Mouse (Mus musculus) hindbrain, embryonic 11.5 days (tissue): ENCODE data around the gene Zfp697. TPM values are rescaled to one million over a fixed set of nuclear protein-coding genes. Genes with fewer than 3 reads are reported as not detected.
"Not testable (repeated sequence)": the region's sequence is repeated elsewhere in the genome, so short reads cannot be mapped to it uniquely, and the experiment has no call there.

Source experiments
- ATAC-seq: fragments of 200-750 bp; cut with Nextera tagmentation; 2 replicates; pipeline ENCODE4 v1.8.0; 2017; ENCODE audit warnings: mild to moderate bottlenecking, moderate TSS enrichment, moderate library complexity; ENCODE audit not compliant: low FRiP score
- DNase-seq: peaks from one replicate; pipeline ENCODE4 v3.0.0-alpha.2; 2015; ENCODE audit warnings: low spot score
- H3K27ac ChIP-seq: fragments of 300-500 bp; sonication (generic); 2 replicates; pipeline ENCODE4 v1.5.1; 2014; ENCODE audit warnings: mild to moderate bottlenecking, low read depth, low read length
- H3K27me3 ChIP-seq: fragments of 300-500 bp; sonication (generic); 2 replicates; pipeline ENCODE4 v1.6.1; 2014; ENCODE audit warnings: mild to moderate bottlenecking, low read length, moderate library complexity, mixed read lengths; ENCODE audit not compliant: control insufficient read depth, insufficient read depth
- H3K36me3 ChIP-seq: fragments of 300-500 bp; sonication (generic); 2 replicates; pipeline ENCODE4 v1.6.1; 2014; ENCODE audit warnings: mild to moderate bottlenecking, low read length, moderate library complexity, mixed read lengths; ENCODE audit not compliant: control insufficient read depth, insufficient read depth
- H3K4me1 ChIP-seq: fragments of 300-500 bp; sonication (generic); replicated peaks from 2 replicates; pipeline ENCODE4 v1.6.1; 2014; ENCODE audit warnings: low read length, mixed read lengths; ENCODE audit not compliant: control insufficient read depth, insufficient read depth
- H3K4me2 ChIP-seq: fragments of 300-500 bp; sonication (generic); replicated peaks from 2 replicates; pipeline ENCODE4 v1.6.1; 2014; ENCODE audit warnings: mild to moderate bottlenecking, low read depth, low read length
- H3K4me3 ChIP-seq: fragments of 300-500 bp; sonication (generic); 2 replicates; pipeline ENCODE4 v1.5.1; 2014; ENCODE audit warnings: low read depth, low read length
- H3K9ac ChIP-seq: fragments of 300-500 bp; sonication (generic); 2 replicates; pipeline ENCODE4 v1.6.1; 2014; ENCODE audit warnings: low read depth, low read length
- H3K9me3 ChIP-seq: fragments of 300-500 bp; sonication (generic); 2 replicates; pipeline ENCODE4 v1.6.1; 2016; ENCODE audit warnings: low read length; ENCODE audit not compliant: control insufficient read depth
- WGBS: fragments of 180-500 bp; shearing (Covaris S2); extraction: QIAGEN DNeasy Blood & Tissue Kit; methylation state at CpG from one replicate; pipeline ENCODE4 v1.1.7; 2014; 5-methylcytosine and 5-hydroxymethylcytosine counted together
- polyA plus RNA-seq: library from polyadenylated mRNA; unstranded; fragments of >200 nt; fragmentation: Nextera tagmentation; extraction: Ambion mirVana; gene quantifications from 2 replicates; pipeline ENCODE4 v1.2.1, GENCODE M21; 2014

Gene Zfp697
- polyA plus RNA-seq, 1 experiment from 2014 or later = 15.5 TPM

- not testable (repeated sequence) for ATAC-seq, H3K4me1 ChIP-seq, DNase-seq, H3K36me3 ChIP-seq, H3K4me2 ChIP-seq, H3K9ac ChIP-seq, H3K9me3 ChIP-seq, H3K27me3 ChIP-seq, H3K27ac ChIP-seq, H3K4me3 ChIP-seq
- 69% methylated on average over 5 of the region's 5 CpGs for WGBS
These were observed 25.1 kb downstream of the Zfp697 start for GRCm38 (mm10) chr3:98407261-98407780.

GRCm38 (mm10) chr3:98410619-98411580, 28.6 kb downstream of the Zfp697 start:
- H3K9ac ChIP-seq, H3K9me3 ChIP-seq, H3K4me1 ChIP-seq, H3K36me3 ChIP-seq, H3K4me2 ChIP-seq, ATAC-seq, H3K4me3 ChIP-seq, DNase-seq, H3K27ac ChIP-seq, H3K27me3 ChIP-seq: not testable (repeated sequence)
- 93% methylated on average over 15 of the region's 27 CpGs for WGBS

GRCm38 (mm10) chr3:98413733-98414132, 31.5 kb downstream of the Zfp697 start:
- Histone ChIP-seq H3K27me3 (no peaks in the 10 kb centered on the region), H3K27ac (no peak overlapping the region), H3K4me3 (no peak overlapping the region), H3K36me3 (no peaks in the 10 kb centered on the region), H3K9ac (no peak overlapping the region), H3K4me1 (no peaks in the 10 kb centered on the region), H3K4me2 (no peak overlapping the region), H3K9me3 (no peaks in the 10 kb centered on the region)
- 70% methylated on average over 2 of the region's 2 CpGs for WGBS
- DNase-seq (no peak), ATAC-seq (no peak)

- H3K9me3 ChIP-seq = no peaks in the 10 kb centered on the region
- H3K27ac ChIP-seq = no peak overlapping the region
- no peaks in the 10 kb centered on the region for H3K4me1 ChIP-seq
- WGBS = 93% methylated on average over 3 of the region's 3 CpGs
- H3K9ac ChIP-seq = no peak overlapping the region
- H3K4me3 ChIP-seq = no peak overlapping the region
- H3K36me3 ChIP-seq = no peaks in the 10 kb centered on the region
- DNase-seq = no peak
- H3K4me2 ChIP-seq = no peak overlapping the region
- no peak for ATAC-seq
- H3K27me3 ChIP-seq = no peaks in the 10 kb centered on the region
These were observed 32.0 kb downstream of the Zfp697 start for GRCm38 (mm10) chr3:98414296-98414695.

- 81% methylated on average over 5 of the region's 5 CpGs for WGBS
- Histone ChIP-seq H3K4me3 (no peak overlapping the region), H3K27me3 (no peaks in the 10 kb centered on the region), H3K4me2 (no peak overlapping the region), H3K9ac (no peak overlapping the region), H3K27ac (no peak overlapping the region), H3K36me3 (no peaks in the 10 kb centered on the region), H3K9me3 (no peaks in the 10 kb centered on the region), H3K4me1 (no peaks in the 10 kb centered on the region)
- ATAC-seq (no peak), DNase-seq (no peak)
These were observed 34.4 kb downstream of the Zfp697 start for GRCm38 (mm10) chr3:98416426-98417250.

GRCm38 (mm10) chr3:98417328-98417727, 35.1 kb downstream of the Zfp697 start:
- no peak for DNase-seq
- Histone ChIP-seq H3K9me3 (no peaks in the 10 kb centered on the region), H3K4me1 (no peaks in the 10 kb centered on the region), H3K4me3 (no peak overlapping the region), H3K9ac (no peak overlapping the region), H3K27ac (no peak overlapping the region), H3K36me3 (no peaks in the 10 kb centered on the region), H3K27me3 (no peaks in the 10 kb centered on the region), H3K4me2 (no peak overlapping the region)
- ATAC-seq = no peak
- 83% methylated on average over 4 of the region's 4 CpGs for WGBS

- Histone ChIP-seq H3K27ac (no peak overlapping the region), H3K27me3 (no peaks in the 10 kb centered on the region), H3K4me2 (no peak overlapping the region), H3K4me3 (no peak overlapping the region), H3K4me1 (no peaks in the 10 kb centered on the region), H3K36me3 (no peaks in the 10 kb centered on the region), H3K9me3 (no peaks in the 10 kb centered on the region), H3K9ac (no peak overlapping the region)
- no peak for DNase-seq
- WGBS = 65% methylated on average over 6 of the region's 6 CpGs
- ATAC-seq = no peak
These were observed 36.9 kb downstream of the Zfp697 start for GRCm38 (mm10) chr3:98418991-98419785.

- no peaks in the 10 kb centered on the region for H3K9me3 ChIP-seq
These were observed 37.5 kb downstream of the Zfp697 start for GRCm38 (mm10) chr3:98419786-98420070.

More at GRCm38 (mm10) chr3:98419786-98420070, 37.5 kb downstream of the Zfp697 start:
- Histone ChIP-seq H3K9ac (no peak overlapping the region), H3K4me2 (no peak overlapping the region), H3K36me3 (no peaks in the 10 kb centered on the region), H3K4me1 (no peaks in the 10 kb centered on the region), H3K4me3 (no peak overlapping the region), H3K27me3 (no peaks in the 10 kb centered on the region), H3K27ac (no peak overlapping the region)
- 43% methylated on average over 4 of the region's 4 CpGs for whole genome bisulfite sequencing
- DNase-seq = no peak
- ATAC-seq = no peak
